Mouse (Mus musculus) liver, embryonic 15.5 days (tissue): Measurements from ENCODE around the gene Map4k2. TPM values are rescaled to one million over a fixed set of nuclear protein-coding genes. Genes with fewer than 3 reads are reported as not detected.

Source experiments
- ATAC-seq: fragments of 200-750 bp; cut with Nextera tagmentation; 2 replicates; pipeline ENCODE4 v1.8.0; 2017; ENCODE audit warnings: moderate number of reproducible peaks, mild to moderate bottlenecking, moderate library complexity; ENCODE audit not compliant: insufficient read depth
- H3K27ac ChIP-seq: fragments of 300-500 bp; sonication (generic); replicated peaks from 2 replicates; pipeline ENCODE4 v1.5.1; 2015; ENCODE audit warnings: mild to moderate bottlenecking, inconsistent platforms
- H3K27me3 ChIP-seq: fragments of 300-500 bp; sonication (generic); 2 replicates; pipeline ENCODE4 v1.6.1; 2015; ENCODE audit warnings: mild to moderate bottlenecking, inconsistent platforms
- H3K36me3 ChIP-seq: fragments of 300-500 bp; sonication (generic); replicated peaks from 2 replicates; pipeline ENCODE4 v1.6.1; 2015; ENCODE audit warnings: moderate library complexity, mild to moderate bottlenecking, inconsistent platforms
- H3K4me1 ChIP-seq: fragments of 300-500 bp; sonication (generic); replicated peaks from 2 replicates; pipeline ENCODE4 v1.6.1; 2015; ENCODE audit warnings: inconsistent platforms
- H3K4me2 ChIP-seq: fragments of 300-500 bp; sonication (generic); 2 replicates; pipeline ENCODE4 v1.6.1; 2015; ENCODE audit warnings: moderate library complexity, mild to moderate bottlenecking, inconsistent platforms
- H3K4me3 ChIP-seq: fragments of 300-500 bp; sonication (generic); replicated peaks from 2 replicates; pipeline ENCODE4 v1.5.1; 2015; ENCODE audit warnings: mild to moderate bottlenecking, inconsistent platforms
- H3K9ac ChIP-seq: fragments of 300-500 bp; sonication (generic); 2 replicates; pipeline ENCODE4 v1.6.1; 2015; ENCODE audit warnings: moderate library complexity, mild to moderate bottlenecking, inconsistent platforms
- H3K9me3 ChIP-seq: fragments of 300-500 bp; sonication (generic); replicated peaks from 2 replicates; pipeline ENCODE4 v1.6.1; 2016; ENCODE audit warnings: inconsistent platforms
- WGBS: fragments of 180-500 bp; shearing (Covaris S2); methylation state at CpG from one replicate; pipeline ENCODE4 v1.1.7; 2015; ENCODE audit warnings: mixed read lengths; ENCODE audit not compliant: insufficient replicate concordance; 5-methylcytosine and 5-hydroxymethylcytosine counted together
- polyA plus RNA-seq: library from polyadenylated mRNA; unstranded; fragments of >200 nt; fragmentation: Nextera tagmentation; extraction: Ambion mirVana; gene quantifications from 2 replicates; pipeline ENCODE4 v1.2.1, GENCODE M21; 2015

The Map4k2 gene
- polyA plus RNA-seq, 1 experiment from 2014 or later, result 7.7 TPM

GRCm38 (mm10) chr19:6347615-6348014 lies 6.7 kb downstream of the Map4k2 start:
- Histone ChIP-seq H3K9me3 (no peaks in the 10 kb centered on the region), H3K9ac (no peak overlapping the region), H3K4me2 (no peak overlapping the region), H3K4me3 (no peak overlapping the region), H3K27me3 (no peaks in the 10 kb centered on the region), H3K4me1 (peaks cover 59% of the 10 kb centered on the region), H3K36me3 (peaks cover 27% of the 10 kb centered on the region), H3K27ac (no peak overlapping the region)
- WGBS, result 87% methylated on average over 4 of the region's 4 CpGs
- ATAC-seq, result no peak

GRCm38 (mm10) chr19:6348717-6349116 lies 7.8 kb downstream of the Map4k2 start:
- Histone ChIP-seq H3K9ac (peak overlapping the region; percentile 16; the same call in 1 of the 2 replicates), H3K36me3 (peaks cover 35% of the 10 kb centered on the region), H3K9me3 (no peaks in the 10 kb centered on the region), H3K4me3 (no peak overlapping the region), H3K27ac (peak overlapping the region; percentile 5; the same call in 1 of the 2 replicates), H3K4me1 (peaks cover 50% of the 10 kb centered on the region), H3K4me2 (peak overlapping the region; percentile 23; the same call in 1 of the 2 replicates), H3K27me3 (no peaks in the 10 kb centered on the region)
- ATAC-seq, result no peak
- 31% methylated on average over 9 of the region's 9 CpGs for WGBS

- Histone ChIP-seq H3K27ac (peak overlapping the region; percentile 5), H3K9me3 (no peaks in the 10 kb centered on the region), H3K4me2 (peak overlapping the region; percentile 23), H3K36me3 (peaks cover 30% of the 10 kb centered on the region), H3K9ac (peak overlapping the region; percentile 16; the same call in 1 of the 2 replicates), H3K27me3 (no peaks in the 10 kb centered on the region), H3K4me1 (peaks cover 47% of the 10 kb centered on the region), H3K4me3 (no peak overlapping the region)
- 19% methylated on average over 14 of the region's 14 CpGs for WGBS
- ATAC-seq, result peak; percentile 51
Observed at GRCm38 (mm10) chr19:6349215-6349983, 8.5 kb downstream of the Map4k2 start.

- Histone ChIP-seq H3K4me2 (no peak overlapping the region), H3K4me1 (peaks cover 31% of the 10 kb centered on the region), H3K9me3 (no peaks in the 10 kb centered on the region), H3K36me3 (peaks cover 15% of the 10 kb centered on the region; the same call in 1 of the 2 replicates), H3K4me3 (no peak overlapping the region), H3K27ac (no peak overlapping the region), H3K9ac (no peak overlapping the region), H3K27me3 (no peaks in the 10 kb centered on the region)
- ATAC-seq, result no peak
- 65% methylated on average over 14 of the region's 14 CpGs for WGBS
Observed at GRCm38 (mm10) chr19:6351431-6352106, 10.6 kb downstream of the Map4k2 start.

GRCm38 (mm10) chr19:6352107-6352505 lies 11.2 kb downstream of the Map4k2 start:
- peaks cover 10% of the 10 kb centered on the region; the same call in 1 of the 2 replicates for H3K36me3 ChIP-seq
- no peak overlapping the region for H3K4me2 ChIP-seq
- 29% methylated on average over 2 of the region's 2 CpGs for WGBS
- H3K9ac ChIP-seq, result no peak overlapping the region
- no peak overlapping the region for H3K4me3 ChIP-seq
- H3K4me1 ChIP-seq, result peaks cover 30% of the 10 kb centered on the region
- no peaks in the 10 kb centered on the region for H3K9me3 ChIP-seq
- no peak overlapping the region for H3K27ac ChIP-seq
- no peaks in the 10 kb centered on the region for H3K27me3 ChIP-seq
- no peak for ATAC-seq

GRCm38 (mm10) chr19:6354030-6354429 lies 13.1 kb downstream of the Map4k2 start:
- no peak overlapping the region for H3K27ac ChIP-seq
- no peak overlapping the region for H3K4me2 ChIP-seq
- no peak overlapping the region for H3K9ac ChIP-seq
- peaks cover 8% of the 10 kb centered on the region for H3K36me3 ChIP-seq
- WGBS, result 78% methylated on average over 7 of the region's 7 CpGs
- H3K27me3 ChIP-seq, result no peaks in the 10 kb centered on the region
- ATAC-seq, result no peak
- no peak overlapping the region for H3K4me3 ChIP-seq
- peaks cover 19% of the 10 kb centered on the region for H3K4me1 ChIP-seq
- no peaks in the 10 kb centered on the region for H3K9me3 ChIP-seq

GRCm38 (mm10) chr19:6361291-6361690 lies 20.4 kb downstream of the Map4k2 start:
- ATAC-seq, result no peak
- Histone ChIP-seq H3K4me2 (no peak overlapping the region), H3K36me3 (peaks cover 23% of the 10 kb centered on the region), H3K9me3 (no peaks in the 10 kb centered on the region), H3K9ac (no peak overlapping the region), H3K4me1 (peaks cover 25% of the 10 kb centered on the region), H3K27ac (no peak overlapping the region), H3K27me3 (no peaks in the 10 kb centered on the region), H3K4me3 (no peak overlapping the region)
- 75% methylated on average over 3 of the region's 3 CpGs for WGBS

GRCm38 (mm10) chr19:6363091-6363410 lies 22.1 kb downstream of the Map4k2 start:
- peaks cover 31% of the 10 kb centered on the region for H3K4me1 ChIP-seq
- peak overlapping the region; percentile 95 for H3K27ac ChIP-seq
- no peaks in the 10 kb centered on the region for H3K9me3 ChIP-seq
- no peaks in the 10 kb centered on the region for H3K27me3 ChIP-seq
- H3K36me3 ChIP-seq, result peaks cover 41% of the 10 kb centered on the region
- peak overlapping the region; percentile 74 for H3K4me2 ChIP-seq
- ATAC-seq, result no peak
- H3K4me3 ChIP-seq, result peak overlapping the region; percentile 87
- WGBS, result under 1% methylated on average over 11 of the region's 11 CpGs
- H3K9ac ChIP-seq, result peak overlapping the region; percentile 60

GRCm38 (mm10) chr19:6363411-6364240 lies 22.7 kb downstream of the Map4k2 start, which contains the start of gene Sf1:
TSS of gene Sf1 (plus strand) at chr19:6363690.
- Histone ChIP-seq H3K27ac (peak within 1 kb of the TSS; percentile 95), H3K4me2 (peak within 1 kb of the TSS; percentile 74), H3K4me1 (peaks cover 31% of the 10 kb centered on the region), H3K9ac (peak within 1 kb of the TSS; percentile 97), H3K9me3 (no peaks in the 10 kb centered on the region), H3K4me3 (peak within 1 kb of the TSS; percentile 87), H3K27me3 (no peaks in the 10 kb centered on the region), H3K36me3 (peaks cover 47% of the 10 kb centered on the region)
- 2% methylated on average over 83 of the region's 85 CpGs for WGBS
- ATAC-seq, result peak; percentile 93

- peaks cover 31% of the 10 kb centered on the region for H3K4me1 ChIP-seq
- 0 out of 2 replicates have a peak, but pooled peaks have one; percentile 5 for ATAC-seq
- H3K9ac ChIP-seq, result peak overlapping the region; percentile 97
- no peaks in the 10 kb centered on the region for H3K27me3 ChIP-seq
- peak overlapping the region; percentile 74 for H3K4me2 ChIP-seq
- under 1% methylated on average over 55 of the region's 55 CpGs for WGBS
- no peaks in the 10 kb centered on the region for H3K9me3 ChIP-seq
- peak overlapping the region; percentile 87 for H3K4me3 ChIP-seq
- peak overlapping the region; percentile 95 for H3K27ac ChIP-seq
- H3K36me3 ChIP-seq, result peaks cover 54% of the 10 kb centered on the region
Observed at GRCm38 (mm10) chr19:6364317-6364725, 23.4 kb downstream of the Map4k2 start.
